Mouse (Mus musculus): ENCODE data around the gene Cyb5d1.

Gene Cyb5d1

DNA sequence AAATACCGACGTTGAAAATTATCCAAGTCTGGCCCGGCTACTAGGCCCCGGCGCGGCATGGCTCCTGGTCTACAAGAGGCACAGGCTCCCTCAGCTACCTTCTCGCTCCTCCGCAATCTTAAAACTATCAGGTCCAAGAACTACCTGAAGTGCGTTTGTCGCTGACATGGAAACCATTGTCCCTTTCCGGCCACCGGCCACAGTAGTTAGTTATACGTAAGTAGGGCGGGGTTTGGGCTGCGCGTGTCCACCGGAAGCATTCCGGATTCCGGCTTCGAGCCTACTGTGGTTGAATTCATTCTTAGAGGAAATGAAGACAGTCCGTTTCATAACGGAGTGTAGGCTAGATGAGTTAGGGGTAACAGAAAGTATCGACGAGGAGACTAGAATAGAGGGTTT is at the start of gene Cyb5d1, which contains the start of gene Naa38:
Gene Cyb5d1, minus strand, starts transcription at position 397 of the 399 bp plus-strand sequence.
Gene Naa38, plus strand, starts transcription at position 253 of the 399 bp plus-strand sequence.
- peak; percentile 94 for DNase-seq

DNA sequence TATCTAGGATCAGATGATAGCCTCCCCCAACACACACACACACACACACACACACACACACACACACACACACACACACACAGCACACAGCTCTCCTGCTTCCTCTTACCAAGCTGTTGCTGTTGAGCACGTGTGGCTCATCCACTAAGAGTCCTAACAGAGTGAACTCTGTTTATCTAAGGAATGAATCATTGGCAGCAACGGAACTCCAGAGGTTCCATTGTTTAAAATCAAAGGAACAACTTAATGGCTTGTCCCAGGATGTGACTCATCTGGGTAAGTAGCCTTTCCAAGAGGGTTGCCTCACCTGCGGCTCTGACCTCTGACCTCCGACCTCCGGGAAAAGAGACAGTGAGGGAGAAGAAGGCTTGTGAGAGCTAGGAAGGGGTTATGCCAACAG is 47.9 kb upstream of the Cyb5d1 start:
- DNase-seq: peak; percentile 74

DNA sequence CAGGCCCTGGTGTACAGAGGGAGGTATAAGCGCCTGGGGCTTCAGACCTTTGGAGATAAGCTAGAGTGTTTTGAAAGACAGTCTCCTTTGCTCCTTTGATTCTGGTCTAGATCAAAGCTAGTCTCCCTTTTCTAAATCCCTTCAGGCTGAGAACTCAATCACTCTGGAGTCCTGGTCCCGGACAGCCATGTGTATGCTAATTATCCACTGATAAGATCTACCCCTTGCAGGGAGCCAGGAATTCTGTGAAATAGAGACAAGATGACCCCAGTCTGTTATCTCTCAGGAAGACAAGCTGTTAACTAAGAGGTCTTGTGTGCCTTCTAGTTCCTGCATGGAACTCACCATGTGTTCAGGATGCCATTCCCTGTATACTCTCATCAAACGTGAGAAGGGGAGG is 41.9 kb upstream of the Cyb5d1 start:
- DNase-seq: no peak

DNA sequence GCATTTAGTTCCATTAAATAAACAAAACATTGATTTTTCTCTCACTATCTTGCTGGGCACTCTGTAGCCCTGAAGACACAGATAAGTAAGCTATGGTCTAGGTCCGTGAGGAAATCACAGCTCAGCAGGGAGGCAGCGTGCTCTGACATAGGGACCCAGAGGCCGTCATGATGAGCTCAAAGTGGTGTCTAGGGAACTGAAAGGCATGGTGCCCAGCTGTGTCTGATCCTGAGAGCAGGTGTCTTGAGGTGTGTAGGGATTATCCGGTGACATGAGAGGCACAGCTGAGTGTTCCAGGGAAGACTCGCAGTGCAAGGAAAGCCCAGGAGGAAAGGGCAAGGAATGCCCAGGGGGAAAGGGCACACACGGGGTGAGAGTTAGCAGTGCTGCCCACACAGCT is 37.8 kb upstream of the Cyb5d1 start:
- DNase-seq: no peak

DNA sequence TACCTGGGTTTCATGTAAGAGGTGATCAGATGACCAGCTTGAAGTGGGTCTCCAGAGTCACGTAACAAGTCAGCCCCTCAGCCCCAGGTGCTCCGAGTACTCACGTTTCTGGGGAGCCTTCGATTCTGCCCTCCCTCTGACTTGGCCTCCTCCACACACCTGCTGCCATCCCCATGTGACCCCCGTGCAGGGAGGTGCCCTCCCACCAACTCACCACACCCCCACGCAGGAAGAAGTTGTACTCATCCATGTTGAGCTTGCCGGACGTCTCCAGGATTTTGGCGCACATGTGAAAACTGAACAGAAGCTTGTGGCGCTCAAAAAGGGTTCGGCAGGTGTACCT is 37.2 kb upstream of the Cyb5d1 start:
- no peak for DNase-seq

DNA sequence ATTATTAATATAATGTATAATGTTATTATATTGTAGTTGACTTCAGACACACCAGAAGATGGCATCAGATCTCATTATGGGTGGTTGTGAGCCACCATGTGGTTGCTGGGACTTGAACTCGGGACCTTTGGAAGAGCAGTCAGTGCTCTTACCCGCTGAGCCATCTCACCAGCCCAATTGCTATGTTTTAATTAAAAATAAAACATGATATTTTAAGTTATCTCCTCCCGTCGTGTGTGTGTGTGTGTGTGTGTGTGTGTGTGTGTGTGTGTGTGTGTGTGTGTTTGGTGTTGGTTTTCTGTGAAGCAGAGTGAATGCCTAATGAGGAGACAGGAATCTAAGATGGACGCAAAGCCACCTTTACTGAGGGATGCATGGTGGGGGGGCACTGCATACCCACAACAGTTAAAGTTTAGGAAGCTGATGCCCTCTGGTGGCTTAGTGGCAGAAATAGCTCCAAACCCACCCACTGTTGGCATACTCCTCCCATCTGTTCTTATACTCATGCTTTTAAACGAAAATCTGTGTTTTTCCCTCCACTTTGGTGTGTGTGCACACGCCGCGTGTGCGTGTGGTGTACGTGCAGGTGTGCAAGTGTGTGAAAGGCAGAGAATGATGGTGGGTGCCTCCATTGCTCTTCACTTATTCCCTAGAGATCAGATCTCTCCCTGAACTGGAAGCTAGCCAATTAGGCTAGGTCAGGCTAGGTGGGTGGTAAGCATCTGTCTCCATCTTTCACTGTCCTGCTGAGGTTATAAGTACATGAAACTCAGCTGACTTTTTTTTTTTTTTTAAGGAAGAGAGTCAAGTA is 36.6 kb upstream of the Cyb5d1 start:
- peak; percentile 91 for DNase-seq

DNA sequence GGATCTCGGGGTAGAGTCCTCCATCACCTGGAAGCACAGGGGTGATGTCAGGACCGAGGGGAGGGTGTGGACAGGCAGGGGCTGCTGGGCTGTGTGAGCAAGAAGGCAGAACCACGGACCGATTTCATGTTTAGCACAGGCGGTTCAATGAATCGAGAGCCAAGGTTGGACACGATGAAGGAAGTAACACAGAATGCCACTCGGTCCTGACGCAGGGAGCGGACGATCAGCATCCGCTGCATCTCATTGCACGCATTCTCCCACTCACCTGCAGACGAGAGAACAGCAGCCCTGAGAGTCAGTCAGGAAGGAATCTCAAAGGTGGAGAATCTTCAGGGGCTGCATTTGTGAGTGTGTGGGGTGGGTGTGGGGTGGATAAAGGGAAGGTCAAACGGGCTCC is 35.2 kb upstream of the Cyb5d1 start:
- no peak for DNase-seq

DNA sequence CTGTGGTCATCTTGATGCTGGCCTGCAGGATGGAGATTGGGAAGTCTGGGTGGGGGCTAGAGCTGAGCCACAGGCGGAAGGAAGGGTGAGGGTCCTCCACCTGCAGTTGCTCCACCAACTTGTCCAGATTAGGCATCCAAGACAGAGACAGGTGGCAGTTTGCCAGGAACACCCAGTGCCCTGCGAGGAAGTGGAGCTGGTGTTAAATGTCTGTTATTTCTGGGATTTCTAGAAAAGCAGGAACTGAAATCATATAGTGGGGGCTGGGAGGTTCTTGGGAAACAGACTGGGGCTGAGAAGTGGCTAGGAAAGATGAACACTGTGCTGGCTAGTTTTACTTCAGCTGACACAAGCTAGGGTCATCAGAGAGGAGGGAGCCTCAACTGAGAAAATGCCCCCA is 33.9 kb upstream of the Cyb5d1 start:
- no peak for DNase-seq

DNA sequence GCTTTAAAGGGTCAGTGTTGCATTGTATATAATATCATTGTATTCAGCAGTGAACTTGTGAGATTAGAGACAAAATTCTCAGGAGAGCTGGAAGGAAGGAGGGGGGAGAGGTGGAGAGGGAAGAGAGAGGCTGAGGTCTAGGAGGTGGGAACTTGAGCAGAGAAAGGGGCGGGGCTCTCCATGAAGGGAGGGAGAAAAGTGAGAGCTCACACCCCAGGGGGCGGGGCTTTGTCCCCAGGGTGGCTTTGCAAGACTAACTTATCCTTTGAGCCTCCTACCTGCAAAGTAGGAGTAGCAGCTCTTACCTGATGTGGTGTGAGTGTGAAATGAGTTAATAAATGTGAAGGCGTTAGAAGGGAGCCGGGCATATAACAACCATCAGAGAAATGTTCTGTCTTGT is 33.3 kb upstream of the Cyb5d1 start:
- peak; percentile 87 for DNase-seq

DNA sequence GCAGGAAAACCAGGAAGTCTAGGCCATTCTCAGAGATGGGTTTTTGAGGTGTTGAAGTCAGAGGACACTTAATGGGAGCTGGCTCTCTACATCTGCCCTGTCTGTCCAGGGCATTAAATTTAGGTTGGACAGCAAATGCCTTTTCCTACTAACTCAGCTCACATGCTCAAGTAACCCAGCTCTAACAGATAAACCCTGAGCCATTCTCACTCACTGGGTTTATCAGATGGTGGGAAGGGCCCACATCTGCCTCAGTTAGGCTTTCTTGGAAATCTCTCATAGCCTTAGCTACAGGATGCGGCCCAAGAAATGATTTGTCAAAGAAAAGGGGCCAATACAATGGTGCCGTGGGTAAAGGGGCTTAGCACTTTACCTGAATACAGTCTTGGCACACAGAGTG is 30.8 kb upstream of the Cyb5d1 start:
- no peak for DNase-seq

DNA sequence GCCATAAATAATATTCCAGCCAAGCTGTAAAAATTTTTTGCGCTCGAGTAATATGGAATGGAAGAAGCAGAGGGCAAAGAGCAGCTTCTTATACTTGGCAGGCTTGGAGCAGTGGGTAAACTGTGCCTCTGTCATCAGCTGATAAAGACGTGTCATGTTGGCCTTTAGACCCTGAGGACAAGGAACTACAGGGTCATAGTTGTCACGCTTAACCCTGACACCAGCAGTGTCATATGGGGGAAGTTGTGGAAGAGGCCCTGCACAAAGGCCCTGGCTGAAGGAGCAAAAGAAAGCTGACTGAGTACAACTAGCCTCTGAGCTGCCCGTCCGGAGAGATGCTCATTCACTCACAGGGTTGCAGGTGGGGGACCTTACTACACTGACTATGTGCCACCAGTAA is 28.5 kb upstream of the Cyb5d1 start:
- DNase-seq: no peak

DNA sequence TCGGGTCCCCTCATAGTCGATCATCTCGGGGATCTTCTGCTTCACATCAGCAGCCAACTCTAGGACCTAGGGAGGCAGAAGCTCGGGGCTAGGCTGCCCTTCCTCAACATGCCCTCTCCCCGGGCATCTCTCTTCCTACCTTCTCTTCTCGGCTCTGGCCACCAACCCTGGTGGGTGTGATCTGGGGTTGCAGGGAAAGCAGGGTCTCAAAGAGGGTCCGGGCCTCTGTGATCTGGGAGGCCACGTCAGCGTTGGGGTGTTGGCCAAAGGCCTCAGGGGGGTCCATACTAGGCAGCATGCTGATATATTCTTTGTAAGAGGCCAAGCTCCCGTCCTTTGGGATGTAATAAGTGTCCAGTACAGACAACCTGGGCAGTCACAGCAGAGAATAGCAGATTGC is 27.4 kb upstream of the Cyb5d1 start:
- DNase-seq: no peak

DNA sequence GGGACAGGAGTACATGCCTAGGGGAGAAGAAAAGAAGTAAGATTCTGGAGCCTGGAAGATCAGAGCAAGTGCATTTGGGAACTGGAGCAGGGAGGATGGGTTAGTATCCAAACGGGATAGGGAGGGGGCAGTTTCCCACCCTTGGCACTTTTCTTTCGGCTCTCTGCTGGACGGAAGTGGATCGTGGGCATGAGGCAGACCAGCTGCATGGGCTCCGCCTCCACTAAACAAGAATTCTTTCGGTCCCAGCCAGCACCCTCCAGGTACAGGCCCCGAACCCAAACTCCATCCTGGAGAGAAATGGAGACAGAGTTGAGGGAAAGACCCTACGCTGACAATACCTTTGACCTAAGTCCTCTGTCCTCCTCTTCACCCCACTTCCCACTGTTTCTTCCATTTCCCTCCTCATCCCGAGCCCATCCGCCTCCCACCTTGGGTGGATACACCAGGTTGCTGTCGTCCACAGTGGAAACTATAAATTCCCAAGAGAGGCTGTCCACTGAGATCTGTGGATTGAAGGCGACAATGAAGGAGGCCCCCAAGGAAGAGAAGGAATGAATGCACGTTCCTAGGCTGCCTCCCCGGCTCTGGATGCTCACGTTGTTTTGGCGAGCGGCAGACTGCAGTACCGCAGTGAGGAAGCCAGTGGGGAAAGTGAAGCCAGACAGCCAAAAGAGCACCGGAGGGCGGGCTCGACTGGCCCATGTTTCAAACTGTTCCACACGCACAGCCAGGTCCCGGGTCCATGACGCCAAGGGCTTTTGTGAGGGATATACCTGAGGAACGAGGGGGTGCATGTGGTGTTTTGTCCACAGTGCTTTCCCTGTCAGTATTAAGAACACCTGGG is 25.9 kb upstream of the Cyb5d1 start:
- peak; percentile 13 for DNase-seq

DNA sequence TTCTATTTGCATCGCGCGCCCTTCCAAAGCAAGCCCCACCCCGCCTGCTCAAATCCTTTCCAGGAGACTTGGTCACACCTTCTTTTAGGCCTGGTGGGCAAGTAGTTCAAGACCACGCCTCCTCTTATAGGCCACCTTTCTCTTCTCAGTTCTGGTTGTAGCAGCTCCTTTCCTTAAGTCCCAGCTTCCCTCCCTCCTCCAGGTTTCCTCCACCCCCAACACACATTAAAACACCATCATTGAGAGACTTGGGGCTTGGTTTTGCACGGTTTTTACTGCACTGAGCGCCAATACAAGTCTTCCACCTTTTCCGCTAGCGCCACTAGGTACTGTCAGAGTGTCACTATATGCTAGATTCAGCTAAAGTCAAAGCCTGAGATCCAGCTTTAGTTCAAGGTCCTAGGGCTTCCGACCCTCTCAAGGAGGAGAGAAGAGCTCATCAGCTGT is 25.1 kb upstream of the Cyb5d1 start:
- no peak for DNase-seq

DNA sequence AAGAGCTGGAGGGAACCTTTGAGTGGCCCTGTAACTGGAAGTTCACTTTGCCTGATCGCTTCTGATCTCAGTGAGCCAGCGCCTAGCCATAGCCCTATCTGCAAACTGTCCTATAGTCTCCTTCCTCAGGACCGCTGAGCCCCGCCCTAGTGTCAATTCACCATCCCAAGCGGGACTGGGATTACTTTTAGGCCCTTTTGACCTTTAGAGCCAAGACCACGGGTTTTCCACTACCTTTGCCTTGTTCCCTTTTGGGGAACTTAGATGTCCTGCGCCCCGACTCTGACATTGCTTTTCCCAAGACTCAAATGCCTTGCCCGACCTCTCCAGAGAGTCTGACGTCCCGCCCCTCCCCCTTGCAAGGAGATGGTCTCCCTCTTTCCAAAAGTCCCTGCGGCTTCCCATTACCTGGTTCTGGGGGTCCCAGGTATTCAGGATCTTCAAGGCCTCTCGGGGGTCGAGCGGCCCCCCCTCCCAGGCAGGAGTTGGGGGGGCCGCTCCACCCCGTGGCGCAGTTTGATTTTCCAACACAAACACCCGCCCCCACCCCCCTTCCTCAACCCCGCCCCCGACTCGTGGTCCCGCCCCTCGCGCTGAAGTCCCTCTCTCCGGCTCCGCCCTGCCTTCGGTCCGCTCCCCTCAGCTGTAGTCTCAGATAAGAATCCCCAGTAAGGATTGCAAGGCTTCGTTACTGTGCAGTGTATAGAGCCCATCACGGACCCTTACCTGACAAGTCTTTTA is 24.6 kb upstream of the Cyb5d1 start:
- peak; percentile 76 for DNase-seq

DNA sequence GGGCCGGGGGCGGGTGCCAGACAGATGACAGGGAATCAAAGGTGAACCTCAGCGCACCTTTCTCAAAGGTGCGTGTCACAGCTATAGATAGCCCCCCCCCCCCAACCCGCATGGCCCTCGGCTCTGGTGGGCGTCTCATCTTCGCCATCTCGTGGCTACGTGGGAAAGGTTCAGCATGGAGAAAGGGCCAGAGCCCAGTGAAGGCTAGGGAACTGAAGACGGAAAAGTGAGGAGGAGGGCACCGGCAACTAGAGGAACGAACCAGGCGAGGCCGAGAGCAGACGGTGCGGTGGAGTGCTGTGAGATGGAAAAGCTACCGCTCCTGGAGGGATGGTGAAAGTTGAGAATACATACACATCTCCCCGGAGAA is 24.0 kb upstream of the Cyb5d1 start:
- DNase-seq: peak; percentile 70

DNA sequence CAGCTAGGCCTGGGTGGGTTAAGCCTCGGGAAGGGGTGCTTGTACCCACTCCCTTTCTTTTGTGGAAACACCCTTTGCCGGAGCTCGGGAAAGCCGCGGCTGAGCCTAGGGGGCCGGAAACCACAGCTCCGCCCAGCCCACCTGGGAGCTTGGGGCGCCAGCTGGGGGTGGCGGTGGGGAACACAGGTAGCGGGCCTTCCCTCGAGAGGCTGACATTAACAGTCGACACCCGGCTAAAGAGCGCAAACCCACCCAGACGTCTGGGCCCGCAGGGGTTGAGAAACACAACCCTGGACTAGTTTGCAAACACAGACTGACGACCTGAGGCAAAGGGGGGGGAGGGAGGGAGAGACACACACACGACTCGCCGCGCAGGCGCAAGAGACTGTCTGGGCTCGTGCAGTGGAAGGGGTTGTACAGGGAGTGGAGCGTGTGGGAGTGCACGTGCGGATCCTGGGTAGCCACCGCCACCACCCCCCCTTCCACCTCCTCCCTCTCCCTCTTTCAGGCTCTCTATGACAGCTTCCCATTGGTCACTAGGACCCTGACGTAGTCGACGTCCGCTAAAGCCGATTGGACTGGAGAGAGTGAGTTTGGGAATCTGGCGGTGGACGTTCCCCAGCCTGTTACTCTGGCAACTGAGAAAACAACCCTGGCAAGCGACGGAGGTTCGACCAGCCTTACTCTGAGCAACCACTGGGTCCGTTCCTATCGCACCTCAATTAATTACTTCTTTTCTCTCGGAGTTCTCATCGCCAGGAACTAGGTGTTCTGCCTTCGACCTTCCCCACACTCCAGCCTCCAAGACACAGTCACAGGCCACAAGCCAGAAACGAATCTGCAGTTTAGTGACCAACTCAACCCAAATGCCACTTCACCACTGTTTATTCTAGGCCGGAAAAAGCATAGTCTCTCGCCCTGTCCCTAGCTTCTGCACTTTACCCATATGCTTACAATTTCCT is 23.3 kb upstream of the Cyb5d1 start:
- peak; percentile 97 for DNase-seq

DNA sequence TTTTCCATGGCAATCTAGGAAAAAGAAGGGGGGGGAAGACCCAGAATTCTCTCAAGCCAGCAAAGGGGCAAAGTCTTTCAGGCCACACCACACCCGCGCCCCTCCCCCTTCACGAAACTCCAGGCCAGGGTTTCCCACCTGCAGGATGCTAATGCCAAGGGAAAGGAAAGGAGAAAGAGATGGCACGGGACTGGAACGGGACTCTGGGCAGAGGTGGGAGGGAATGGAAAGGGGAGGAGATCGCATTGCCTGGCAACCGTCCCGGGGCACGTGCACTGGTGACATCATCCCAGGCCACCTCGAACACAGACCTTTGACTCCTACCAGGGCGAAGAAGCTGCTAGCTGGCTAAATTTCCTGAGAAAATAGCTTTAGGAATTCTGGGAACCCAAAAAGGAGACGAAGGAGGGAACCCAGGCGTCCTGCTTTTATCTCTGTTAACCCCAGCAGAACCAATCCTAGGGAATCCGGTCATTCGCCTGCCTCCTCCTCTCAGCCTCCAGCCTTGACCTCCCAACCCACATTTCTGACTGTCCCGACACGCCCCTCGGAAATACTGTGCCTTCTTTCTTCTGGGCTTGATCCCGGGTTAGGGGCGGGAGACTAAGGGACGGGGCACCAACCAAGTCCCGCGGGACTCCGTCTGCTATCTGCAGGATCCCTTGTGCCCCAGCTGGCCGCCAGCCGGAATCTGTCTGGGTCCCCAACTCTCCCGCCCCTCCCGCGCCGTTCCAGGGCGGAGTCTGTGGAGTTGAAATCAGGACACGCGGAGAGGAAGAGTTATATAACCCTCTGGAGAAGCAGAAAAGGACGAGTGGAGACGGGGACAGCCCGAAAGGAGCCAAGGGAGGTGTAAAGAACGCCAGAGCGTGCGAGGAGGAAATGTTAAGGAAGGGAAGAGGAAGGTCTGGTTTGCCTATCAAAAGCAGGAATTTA is 22.3 kb upstream of the Cyb5d1 start:
- peak; percentile 99 for DNase-seq

DNA sequence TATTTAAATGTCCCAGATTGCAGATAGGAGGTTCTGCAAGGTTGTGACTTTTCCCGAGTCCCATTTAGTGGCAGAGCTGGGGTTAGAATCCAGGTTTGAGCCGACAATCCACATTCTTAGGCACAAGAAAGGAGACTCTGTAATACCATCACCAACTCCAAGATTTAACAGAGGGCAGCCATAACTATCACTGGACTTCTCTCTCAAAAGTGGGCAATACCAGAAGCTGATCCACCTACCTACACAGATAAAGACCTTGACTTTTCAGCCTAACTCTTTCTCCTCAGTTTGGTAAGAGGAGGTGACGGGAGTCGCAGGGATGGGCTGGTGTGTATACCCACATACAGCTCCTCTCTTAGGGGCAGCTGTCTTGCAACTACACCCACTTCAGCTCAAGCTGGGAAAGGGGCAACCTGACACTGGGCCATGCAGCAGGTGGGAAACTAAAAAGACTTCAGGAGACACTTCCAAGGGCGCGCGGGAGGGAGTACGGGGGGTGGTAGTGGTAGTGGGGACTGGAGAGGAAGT is 21.6 kb upstream of the Cyb5d1 start:
- no peak for DNase-seq

DNA sequence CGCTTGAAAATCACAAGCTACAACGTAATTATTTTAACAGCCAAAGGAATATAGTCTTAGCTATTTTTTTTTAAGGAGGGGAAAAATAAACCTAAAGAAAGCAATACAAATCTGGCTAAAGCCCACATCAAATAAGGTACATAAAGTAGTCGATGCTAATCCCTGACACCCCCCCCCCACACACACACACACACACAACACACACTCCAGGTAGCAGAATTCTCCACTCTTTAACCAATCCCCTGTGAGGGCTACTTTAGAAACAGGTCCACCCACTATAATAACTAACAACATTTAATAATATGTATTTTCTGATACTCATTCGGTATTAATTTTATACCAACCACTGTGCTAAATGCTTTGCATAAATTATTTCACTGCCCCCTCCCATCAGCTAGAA is 21.1 kb upstream of the Cyb5d1 start:
- no peak for DNase-seq

Measured in lung, postnatal 10 days (tissue).